Mouse (Mus musculus): ENCODE data around the gene Cpa4.

Gene Cpa4

GRCm38 (mm10) chr6:30551193-30551515 is 17.0 kb upstream of the Cpa4 start:
- in situ Hi-C loops (cut with MboI, MseI) = no loop called here

GRCm38 (mm10) chr6:30551644-30552580 is 16.3 kb upstream of the Cpa4 start:
- in situ Hi-C loops (cut with MboI, MseI) = no loop called here

GRCm38 (mm10) chr6:30552628-30553027 is 15.5 kb upstream of the Cpa4 start:
- in situ Hi-C loops (cut with MboI, MseI) = no loop called here

GRCm38 (mm10) chr6:30553381-30554010 is 14.7 kb upstream of the Cpa4 start:
- in situ Hi-C loops (cut with MboI, MseI) = no loop called here

GRCm38 (mm10) chr6:30554092-30554491 is 14.1 kb upstream of the Cpa4 start:
- in situ Hi-C loops (cut with MboI, MseI) = no loop called here

GRCm38 (mm10) chr6:30554621-30555170 is 13.5 kb upstream of the Cpa4 start:
- in situ Hi-C loops (cut with MboI, MseI) = no loop called here

GRCm38 (mm10) chr6:30556080-30556479 is 12.1 kb upstream of the Cpa4 start:
- in situ Hi-C loops (cut with MboI, MseI) = no loop called here

- in situ Hi-C loops (cut with MboI, MseI) = no loop called here
Measured at GRCm38 (mm10) chr6:30559726-30560125, 8.4 kb upstream of the Cpa4 start.

GRCm38 (mm10) chr6:30562132-30562531 is 6.0 kb upstream of the Cpa4 start:
- in situ Hi-C loops (cut with MboI, MseI) = no loop called here

- in situ Hi-C loops (cut with MboI, MseI) = no loop called here
Measured at GRCm38 (mm10) chr6:30563575-30563974, 4.6 kb upstream of the Cpa4 start.

- in situ Hi-C loops (cut with MboI, MseI) = no loop called here
Measured at GRCm38 (mm10) chr6:30564051-30564450, 4.1 kb upstream of the Cpa4 start.

GRCm38 (mm10) chr6:30569331-30569730 is 1.2 kb downstream of the Cpa4 start:
- in situ Hi-C loops (cut with MboI, MseI) = loop anchor here in 1 of 2 experiments (5.0 kb wide), 1 partner anchor 33 kb away; no protein-coding TSS in a partner anchor

GRCm38 (mm10) chr6:30570012-30570411 is 1.8 kb downstream of the Cpa4 start:
- in situ Hi-C loops (cut with MboI, MseI) = no loop called here

- in situ Hi-C loops (cut with MboI, MseI) = no loop called here
Measured at GRCm38 (mm10) chr6:30572456-30573311, 4.5 kb downstream of the Cpa4 start.

GRCm38 (mm10) chr6:30573380-30573779 is 5.2 kb downstream of the Cpa4 start:
- in situ Hi-C loops (cut with MboI, MseI) = no loop called here

- in situ Hi-C loops (cut with MboI, MseI) = no loop called here
Measured at GRCm38 (mm10) chr6:30574945-30575344, 6.8 kb downstream of the Cpa4 start.

- in situ Hi-C loops (cut with MboI, MseI) = no loop called here
Measured at GRCm38 (mm10) chr6:30576477-30577203, 8.5 kb downstream of the Cpa4 start.

- in situ Hi-C loops (cut with MboI, MseI) = loop anchor here in 1 of 2 experiments (10.0 kb wide), 2 partner anchors 225 to 1745 kb away; no protein-coding TSS in a partner anchor
Measured at GRCm38 (mm10) chr6:30579961-30580840, 12.0 kb downstream of the Cpa4 start.

GRCm38 (mm10) chr6:30580841-30581176 is 12.6 kb downstream of the Cpa4 start:
- in situ Hi-C loops (cut with MboI, MseI) = loop anchor here in 1 of 2 experiments (10.0 kb wide), 2 partner anchors 224 to 1744 kb away; no protein-coding TSS in a partner anchor

Data from T-helper 17 cell (primary cell).